Mouse (Mus musculus): ENCODE data around the gene Ccn2. TPM values are rescaled to one million over a fixed set of nuclear protein-coding genes. Genes with fewer than 3 reads are reported as not detected.
A peak's percentile ranks its signal among the peaks of the same experiment; 100 is the strongest.

Gene Ccn2
- polyA plus RNA-seq, 1 experiment from 2014 or later, result 21.8 TPM

DNA sequence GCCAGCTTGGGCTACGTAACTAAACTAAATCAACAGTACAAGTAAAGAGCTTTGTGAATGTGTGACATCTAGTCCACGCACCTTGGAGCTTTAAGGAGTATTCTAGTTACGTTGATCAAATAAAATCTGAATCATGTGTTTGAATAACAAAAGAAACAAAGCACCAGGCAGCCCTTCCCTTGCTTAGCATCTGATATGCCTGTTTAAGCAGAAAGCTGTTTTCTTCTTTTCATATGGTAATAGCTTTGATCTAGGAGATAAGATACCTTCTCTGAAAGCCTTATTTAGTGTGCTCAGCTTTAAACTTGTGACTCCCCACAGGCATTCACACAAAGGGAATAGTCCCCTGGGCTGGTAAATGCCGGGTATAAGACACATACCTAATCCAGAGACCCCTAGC is 4.7 kb upstream of the Ccn2 start:
- Histone ChIP-seq H3K27ac (replicated peaks) (no peak overlapping the region), H3K4me3 (replicated peaks) (no peak overlapping the region), H3K9ac (no peak overlapping the region), H3K27me3 (no peaks in the 10 kb centered on the region), H3K4me1 (peaks cover 33% of the 10 kb centered on the region; the same call in 1 of the 2 replicates), H3K4me2 (replicated peaks) (no peak overlapping the region), H3K9me3 (replicated peaks) (no peaks in the 10 kb centered on the region), H3K36me3 (no peaks in the 10 kb centered on the region)
- WGBS, result 69% methylated on average over 4 of the region's 4 CpGs
- ATAC-seq (ENCODE audit: insufficient number of reproducible peaks, low FRiP score, low TSS enrichment, low read depth), result no peak

DNA sequence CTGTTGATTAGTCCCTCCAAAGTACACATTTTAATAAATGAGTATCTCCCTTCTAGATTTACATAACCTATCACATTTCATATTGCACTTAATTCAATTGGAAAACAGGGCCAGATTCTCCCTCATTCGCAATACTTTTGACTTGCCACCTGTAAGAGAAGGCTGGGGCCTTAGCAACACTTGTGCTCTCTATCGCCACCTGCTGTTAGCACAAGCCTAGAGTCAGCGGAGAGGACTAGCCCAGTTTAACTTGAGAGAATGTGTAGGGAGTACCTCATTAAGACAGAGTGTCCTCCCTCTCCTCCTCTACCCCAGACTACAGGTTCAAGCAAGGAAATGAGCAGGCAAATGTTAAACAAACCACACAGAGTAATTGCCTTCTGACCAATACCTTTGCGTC is 4.1 kb upstream of the Ccn2 start:
- Histone ChIP-seq H3K27me3 (no peaks in the 10 kb centered on the region), H3K4me2 (replicated peaks) (no peak overlapping the region), H3K36me3 (no peaks in the 10 kb centered on the region), H3K4me3 (replicated peaks) (no peak overlapping the region), H3K4me1 (peaks cover 33% of the 10 kb centered on the region; the same call in 1 of the 2 replicates), H3K9me3 (replicated peaks) (no peaks in the 10 kb centered on the region), H3K27ac (replicated peaks) (peak overlapping the region; percentile 55; the same call in 1 of the 2 replicates), H3K9ac (no peak overlapping the region)
- WGBS, result 16% methylated on average over 4 of the region's 4 CpGs
- ATAC-seq (ENCODE audit: insufficient number of reproducible peaks, low FRiP score, low TSS enrichment, low read depth), result no peak

DNA sequence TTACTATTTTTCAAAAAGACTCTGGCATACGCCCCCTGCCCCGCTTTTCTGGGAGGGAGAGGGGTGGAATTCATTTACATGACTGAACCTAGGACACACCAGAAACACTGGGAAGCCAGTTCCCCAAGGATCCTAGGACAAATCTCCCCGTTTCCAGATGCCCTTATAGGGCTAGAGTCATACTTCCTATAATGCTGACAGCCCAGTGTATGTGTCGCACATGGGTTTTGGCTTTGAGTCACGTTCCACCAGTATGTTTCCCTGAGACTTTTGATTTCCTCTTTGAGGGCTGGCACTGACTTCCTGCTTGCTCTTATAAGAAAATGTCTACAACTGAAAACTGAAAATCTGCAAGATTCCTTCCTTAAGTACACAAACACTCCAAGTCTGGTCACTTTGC is 3.5 kb upstream of the Ccn2 start:
- Histone ChIP-seq H3K4me1 (peaks cover 39% of the 10 kb centered on the region), H3K4me3 (replicated peaks) (no peak overlapping the region), H3K27ac (replicated peaks) (peak overlapping the region; percentile 55), H3K27me3 (no peaks in the 10 kb centered on the region), H3K9me3 (replicated peaks) (no peaks in the 10 kb centered on the region), H3K9ac (no peak overlapping the region), H3K4me2 (replicated peaks) (no peak overlapping the region), H3K36me3 (no peaks in the 10 kb centered on the region)
- ATAC-seq (ENCODE audit: insufficient number of reproducible peaks, low FRiP score, low TSS enrichment, low read depth), result no peak
- WGBS, result 44% methylated on average over 5 of the region's 5 CpGs

DNA sequence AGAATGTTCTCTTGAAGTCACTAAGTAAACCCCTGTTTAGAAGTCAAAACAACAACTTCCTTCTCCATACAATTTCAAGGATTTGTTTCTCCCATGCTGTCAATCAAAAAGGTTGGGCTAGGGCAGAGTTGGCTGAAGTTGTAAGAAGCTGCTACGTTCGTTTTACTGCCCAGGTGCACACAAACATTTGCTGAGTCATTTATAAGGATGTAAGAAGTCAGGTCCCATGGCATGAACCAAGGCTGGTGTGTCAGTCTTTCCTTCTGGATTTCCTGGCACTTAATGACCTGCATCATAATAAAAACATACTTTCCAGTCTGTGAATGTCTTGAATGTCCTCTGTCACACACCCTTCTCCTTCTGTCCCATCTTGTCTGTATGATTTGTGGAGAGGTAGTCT is 2.9 kb upstream of the Ccn2 start:
- Histone ChIP-seq H3K9ac (no peak overlapping the region), H3K4me3 (replicated peaks) (no peak overlapping the region), H3K4me1 (peaks cover 40% of the 10 kb centered on the region), H3K36me3 (no peaks in the 10 kb centered on the region), H3K27me3 (no peaks in the 10 kb centered on the region), H3K4me2 (replicated peaks) (no peak overlapping the region), H3K9me3 (replicated peaks) (no peaks in the 10 kb centered on the region), H3K27ac (replicated peaks) (no peak overlapping the region)
- WGBS, result 57% methylated on average over 2 of the region's 2 CpGs
- no peak for ATAC-seq (ENCODE audit: insufficient number of reproducible peaks, low FRiP score, low TSS enrichment, low read depth)

DNA sequence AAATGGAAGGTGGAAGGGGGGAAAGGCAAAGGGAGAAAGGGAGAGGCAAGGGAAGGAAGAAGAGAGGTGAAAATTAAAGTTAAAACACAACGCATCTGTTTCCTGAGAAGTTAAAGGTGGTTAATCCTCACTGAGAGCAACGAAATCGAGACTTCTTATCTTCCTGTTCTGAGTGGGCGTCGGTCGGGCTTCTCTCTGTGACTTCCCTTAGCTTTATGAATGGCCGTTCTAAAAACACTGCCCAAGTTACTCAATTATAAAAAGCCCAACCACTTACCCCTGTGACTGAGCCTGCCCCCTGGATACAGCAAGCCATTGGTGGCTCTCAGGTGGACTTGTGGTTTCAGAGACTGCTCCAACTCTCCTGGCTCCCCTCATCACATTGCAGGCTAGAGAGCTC is 2.3 kb upstream of the Ccn2 start:
- H3K4me1 ChIP-seq, result peaks cover 40% of the 10 kb centered on the region
- H3K36me3 ChIP-seq, result no peaks in the 10 kb centered on the region
- no peaks in the 10 kb centered on the region for H3K27me3 ChIP-seq
- H3K4me3 ChIP-seq (replicated peaks), result no peak overlapping the region
- no peak overlapping the region for H3K4me2 ChIP-seq (replicated peaks)
- no peak overlapping the region for H3K9ac ChIP-seq
- no peaks in the 10 kb centered on the region for H3K9me3 ChIP-seq (replicated peaks)
- 74% methylated on average over 7 of the region's 7 CpGs for WGBS
- ATAC-seq (ENCODE audit: insufficient number of reproducible peaks, low FRiP score, low TSS enrichment, low read depth), result no peak
- H3K27ac ChIP-seq (replicated peaks), result 0 out of 2 replicates have a peak overlapping the region, but pooled peaks have one; percentile 44

DNA sequence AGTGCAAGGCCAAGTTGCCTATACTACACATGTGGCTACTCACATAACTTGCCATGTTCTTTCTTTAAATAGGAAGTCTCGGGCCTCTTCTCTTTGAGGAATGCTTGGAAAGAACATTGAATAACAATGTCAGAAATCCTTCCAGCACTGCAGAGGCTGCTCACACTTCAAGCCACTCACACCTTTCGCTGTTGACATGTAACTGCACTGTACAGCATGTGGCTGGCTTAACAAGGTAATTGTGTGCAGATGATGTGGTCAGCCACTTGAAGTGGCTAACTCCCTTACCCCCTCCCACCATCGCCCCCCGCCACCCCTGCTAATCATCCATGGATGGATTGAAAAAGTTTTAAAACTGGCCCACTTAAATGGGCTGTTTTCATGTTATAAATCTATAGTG is 1.7 kb upstream of the Ccn2 start:
- Histone ChIP-seq H3K4me2 (replicated peaks) (0 out of 2 replicates have a peak overlapping the region, but pooled peaks have one; percentile 71), H3K9ac (no peak overlapping the region), H3K4me1 (peaks cover 40% of the 10 kb centered on the region), H3K27ac (replicated peaks) (0 out of 2 replicates have a peak overlapping the region, but pooled peaks have one; percentile 44), H3K9me3 (replicated peaks) (no peaks in the 10 kb centered on the region), H3K36me3 (no peaks in the 10 kb centered on the region), H3K4me3 (replicated peaks) (no peak overlapping the region), H3K27me3 (no peaks in the 10 kb centered on the region)
- no peak for ATAC-seq (ENCODE audit: insufficient number of reproducible peaks, low FRiP score, low TSS enrichment, low read depth)
- WGBS, result 52% methylated on average over 4 of the region's 4 CpGs

DNA sequence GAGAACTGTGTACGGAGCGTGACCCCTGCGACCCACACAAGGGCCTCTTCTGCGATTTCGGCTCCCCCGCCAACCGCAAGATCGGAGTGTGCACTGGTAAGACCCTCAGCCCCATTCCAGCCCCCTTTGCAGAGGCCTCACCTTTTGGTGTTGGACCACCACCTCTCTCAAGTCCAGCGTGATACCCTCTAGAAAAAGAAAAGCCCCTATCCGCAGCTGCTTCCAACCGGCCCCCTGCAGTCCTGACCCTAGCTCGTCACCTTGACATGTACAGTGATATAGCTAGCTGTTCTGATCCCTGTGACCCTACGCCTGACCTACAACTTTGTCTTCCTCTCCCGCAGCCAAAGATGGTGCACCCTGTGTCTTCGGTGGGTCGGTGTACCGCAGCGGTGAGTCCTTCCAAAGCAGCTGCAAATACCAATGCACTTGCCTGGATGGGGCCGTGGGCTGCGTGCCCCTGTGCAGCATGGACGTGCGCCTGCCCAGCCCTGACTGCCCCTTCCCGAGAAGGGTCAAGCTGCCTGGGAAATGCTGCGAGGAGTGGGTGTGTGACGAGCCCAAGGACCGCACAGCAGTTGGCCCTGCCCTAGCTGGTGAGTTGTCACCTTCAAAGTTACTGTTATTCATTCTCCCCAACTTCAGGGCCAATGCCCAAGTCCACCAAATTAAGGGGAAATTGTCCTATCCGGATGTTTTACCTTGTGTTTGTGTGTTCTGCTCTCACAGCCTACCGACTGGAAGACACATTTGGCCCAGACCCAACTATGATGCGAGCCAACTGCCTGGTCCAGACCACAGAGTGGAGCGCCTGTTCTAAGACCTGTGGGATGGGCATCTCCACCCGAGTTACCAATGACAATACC is 994 bp downstream of the Ccn2 start:
- no peak for ATAC-seq (ENCODE audit: insufficient number of reproducible peaks, low FRiP score, low TSS enrichment, low read depth)
- Histone ChIP-seq H3K9ac (peak overlapping the region; percentile 66), H3K4me3 (replicated peaks) (peak overlapping the region; percentile 66), H3K27ac (replicated peaks) (peak overlapping the region; percentile 95), H3K4me1 (peaks cover 29% of the 10 kb centered on the region), H3K27me3 (no peaks in the 10 kb centered on the region), H3K9me3 (replicated peaks) (no peaks in the 10 kb centered on the region), H3K36me3 (no peaks in the 10 kb centered on the region), H3K4me2 (replicated peaks) (peak overlapping the region; percentile 71)
- 21% methylated on average over 31 of the region's 31 CpGs for WGBS

DNA sequence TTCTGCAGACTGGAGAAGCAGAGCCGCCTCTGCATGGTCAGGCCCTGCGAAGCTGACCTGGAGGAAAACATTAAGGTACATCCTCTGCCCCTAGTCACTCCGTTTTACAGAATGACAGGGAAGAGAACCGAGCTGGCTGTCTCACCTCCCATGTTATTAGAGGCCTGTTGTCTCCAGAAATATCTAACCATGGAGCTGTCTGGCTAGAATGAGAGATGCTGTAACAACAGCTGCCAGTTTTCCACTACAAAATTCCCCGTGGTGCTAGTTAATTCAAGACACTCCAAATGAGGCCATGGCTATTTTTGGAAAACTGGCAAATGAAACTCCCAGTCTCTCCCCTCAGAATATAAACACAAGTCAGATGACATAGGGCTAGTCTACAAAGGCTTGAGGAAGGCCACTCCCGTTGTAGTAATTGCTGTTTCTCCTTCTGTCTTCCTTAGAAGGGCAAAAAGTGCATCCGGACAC is 1.7 kb downstream of the Ccn2 start:
- Histone ChIP-seq H3K27ac (replicated peaks) (peak overlapping the region; percentile 95), H3K4me3 (replicated peaks) (peak overlapping the region; percentile 66), H3K4me2 (replicated peaks) (peak overlapping the region; percentile 71), H3K4me1 (peaks cover 22% of the 10 kb centered on the region), H3K36me3 (no peaks in the 10 kb centered on the region), H3K9me3 (replicated peaks) (no peaks in the 10 kb centered on the region), H3K27me3 (no peaks in the 10 kb centered on the region), H3K9ac (no peak overlapping the region)
- 43% methylated on average over 7 of the region's 7 CpGs for WGBS
- ATAC-seq (ENCODE audit: insufficient number of reproducible peaks, low FRiP score, low TSS enrichment, low read depth), result no peak

DNA sequence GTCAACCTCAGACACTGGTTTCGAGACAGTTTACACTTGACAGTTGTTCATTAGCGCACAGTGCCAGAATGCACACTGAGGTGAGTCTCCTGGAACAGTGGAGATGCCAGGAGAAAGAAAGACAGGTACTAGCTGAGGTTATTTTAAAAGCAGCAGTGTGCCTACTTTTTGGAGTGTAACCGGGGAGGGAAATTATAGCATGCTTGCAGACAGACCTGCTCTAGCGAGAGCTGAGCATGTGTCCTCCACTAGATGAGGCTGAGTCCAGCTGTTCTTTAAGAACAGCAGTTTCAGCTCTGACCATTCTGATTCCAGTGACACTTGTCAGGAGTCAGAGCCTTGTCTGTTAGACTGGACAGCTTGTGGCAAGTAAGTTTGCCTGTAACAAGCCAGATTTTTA is 2.5 kb downstream of the Ccn2 start:
- H3K36me3 ChIP-seq, result no peaks in the 10 kb centered on the region
- H3K4me1 ChIP-seq, result peaks cover 18% of the 10 kb centered on the region
- peak overlapping the region; percentile 66 for H3K4me3 ChIP-seq (replicated peaks)
- ATAC-seq (ENCODE audit: insufficient number of reproducible peaks, low FRiP score, low TSS enrichment, low read depth), result no peak
- peak overlapping the region; percentile 71 for H3K4me2 ChIP-seq (replicated peaks)
- no peaks in the 10 kb centered on the region for H3K27me3 ChIP-seq
- no peak overlapping the region for H3K9ac ChIP-seq
- peak overlapping the region; percentile 95 for H3K27ac ChIP-seq (replicated peaks)
- WGBS, result 75% methylated on average over 4 of the region's 4 CpGs
- H3K9me3 ChIP-seq (replicated peaks), result no peaks in the 10 kb centered on the region

DNA sequence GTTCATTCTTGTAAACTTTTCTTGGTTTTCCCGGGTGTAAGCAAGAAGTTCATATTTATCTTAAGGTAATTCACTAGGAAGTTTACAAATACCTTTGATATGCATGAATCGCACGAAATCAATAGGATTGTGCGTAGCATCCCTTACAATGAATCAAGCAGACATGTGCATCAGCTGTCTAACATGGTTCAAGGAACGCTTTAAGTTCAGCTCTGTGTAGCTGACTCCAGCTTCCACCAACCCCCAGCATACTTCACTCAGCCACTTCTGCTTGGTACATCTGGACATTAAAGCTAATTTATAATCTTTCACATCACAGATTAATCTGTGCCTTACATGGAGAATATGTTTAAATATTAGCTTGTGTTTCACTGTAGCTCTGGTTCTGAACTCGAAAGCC is 3.5 kb downstream of the Ccn2 start:
- Histone ChIP-seq H3K4me1 (peaks cover 15% of the 10 kb centered on the region), H3K4me2 (replicated peaks) (no peak overlapping the region), H3K9ac (no peak overlapping the region), H3K36me3 (no peaks in the 10 kb centered on the region), H3K27me3 (no peaks in the 10 kb centered on the region), H3K4me3 (replicated peaks) (no peak overlapping the region), H3K27ac (replicated peaks) (no peak overlapping the region), H3K9me3 (replicated peaks) (no peaks in the 10 kb centered on the region)
- WGBS, result 80% methylated on average over 6 of the region's 6 CpGs
- no peak for ATAC-seq (ENCODE audit: insufficient number of reproducible peaks, low FRiP score, low TSS enrichment, low read depth)

DNA sequence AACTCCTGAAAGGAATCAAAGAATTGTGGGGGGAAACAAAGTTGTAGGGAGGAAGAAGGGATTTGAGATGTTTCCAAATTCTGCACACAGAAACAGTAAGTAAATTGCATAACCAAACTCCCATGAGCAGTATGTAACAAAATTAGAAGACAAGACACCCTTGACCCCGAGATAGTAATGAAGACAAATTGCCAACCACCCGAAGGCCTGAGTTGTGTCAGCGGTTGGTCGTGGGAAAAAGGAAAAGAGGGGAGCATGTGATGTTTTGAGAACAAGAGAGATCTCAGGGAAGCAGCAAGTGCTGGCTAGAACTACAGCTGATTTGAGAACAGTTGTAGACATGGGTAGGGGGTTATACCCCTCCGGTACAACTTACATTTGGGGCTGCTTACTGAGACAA is 4.6 kb downstream of the Ccn2 start:
- H3K4me1 ChIP-seq, result peaks cover 8% of the 10 kb centered on the region
- H3K4me2 ChIP-seq (replicated peaks), result no peak overlapping the region
- H3K9ac ChIP-seq, result no peak overlapping the region
- no peaks in the 10 kb centered on the region for H3K27me3 ChIP-seq
- H3K27ac ChIP-seq (replicated peaks), result no peak overlapping the region
- no peak for ATAC-seq (ENCODE audit: insufficient number of reproducible peaks, low FRiP score, low TSS enrichment, low read depth)
- no peaks in the 10 kb centered on the region for H3K9me3 ChIP-seq (replicated peaks)
- no peaks in the 10 kb centered on the region for H3K36me3 ChIP-seq
- 72% methylated on average over 5 of the region's 5 CpGs for WGBS
- H3K4me3 ChIP-seq (replicated peaks), result no peak overlapping the region

DNA sequence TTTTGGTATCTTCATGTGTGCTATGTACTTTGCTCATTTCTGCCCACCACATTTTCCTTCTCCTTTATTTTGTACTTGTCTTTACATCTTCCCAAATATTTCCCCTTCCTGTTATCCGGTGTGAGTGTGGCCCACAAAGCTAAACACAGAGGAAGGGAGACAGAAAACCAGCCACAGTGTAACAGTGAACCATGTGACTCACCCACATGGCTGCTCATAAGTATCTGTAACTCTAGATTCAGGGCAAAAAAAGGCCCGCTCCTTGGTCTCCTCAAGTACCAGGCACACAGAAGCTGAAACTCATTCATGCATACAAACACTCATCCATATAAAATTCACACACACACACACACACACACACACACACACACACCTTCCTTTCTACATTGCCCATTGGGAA is 7.8 kb downstream of the Ccn2 start:
- 61% methylated on average over 2 of the region's 2 CpGs for WGBS
- Histone ChIP-seq H3K27me3 (no peaks in the 10 kb centered on the region), H3K9ac (no peak overlapping the region), H3K27ac (replicated peaks) (no peak overlapping the region), H3K4me3 (replicated peaks) (no peak overlapping the region), H3K4me2 (replicated peaks) (no peak overlapping the region), H3K9me3 (replicated peaks) (no peaks in the 10 kb centered on the region), H3K36me3 (no peaks in the 10 kb centered on the region), H3K4me1 (no peaks in the 10 kb centered on the region)
- no peak for ATAC-seq (ENCODE audit: insufficient number of reproducible peaks, low FRiP score, low TSS enrichment, low read depth)

Data from embryonic facial prominence, embryonic 15.5 days (tissue).